Mouse (Mus musculus) adrenal gland, adult 10 weeks (tissue): Measurements from ENCODE around the gene Vmn1r55. TPM values are rescaled to one million over a fixed set of nuclear protein-coding genes. Genes with fewer than 3 reads are reported as not detected.

ENCODE experiments used
- polyA plus RNA-seq: library from polyadenylated mRNA; stranded (reverse); fragments of 350-450 nt; fragmentation: Illumina TruSeq; extraction: RNeasy Lipid Tissue Mini Kit (QIAGEN cat#74804); gene quantifications from one replicate; pipeline ENCODE4 v1.2.3, GENCODE M21; 2014; ENCODE audit warnings: low read depth, low replicate concordance

Vmn1r55 gene
- polyA plus RNA-seq: not detected

GRCm38 (mm10) chr7:5149570-5149969, at the start of gene Vmn1r55:
Gene Vmn1r55, minus strand, starts transcription at chr7:5149670.

GRCm38 (mm10) chr7:5196647-5197046, 47.2 kb upstream of the Vmn1r55 start, which contains the start of gene Vmn1r56:
Gene Vmn1r56, minus strand, starts transcription at chr7:5196747.

GRCm38 (mm10) chr7:5125549-5126406, 23.7 kb downstream of the Vmn1r55 start, which contains the start of gene Rasl2-9:
Gene Rasl2-9, minus strand, starts transcription at chr7:5125950.

GRCm38 (mm10) chr7:5116850-5117249, 32.6 kb downstream of the Vmn1r55 start, which contains the start of gene Rfpl4:
Gene Rfpl4, minus strand, starts transcription at chr7:5116950.

GRCm38 (mm10) chr7:5080010-5080751, 69.3 kb downstream of the Vmn1r55 start, which contains the start of gene Epn1:
Gene Epn1, plus strand, starts transcription at chr7:5080235.

Other genes starting within 250 kb of the Vmn1r55 start
- not detected for gene Gm36210, start 243.2 kb downstream of the Vmn1r55 start, polyA plus RNA-seq
- not detected for gene Zfp628, start 234.5 kb downstream of the Vmn1r55 start, polyA plus RNA-seq
- gene Nat14, start 227.6 kb downstream of the Vmn1r55 start, polyA plus RNA-seq: 1.2 TPM
- gene Ssc5d, start 223.9 kb downstream of the Vmn1r55 start, polyA plus RNA-seq: not detected
- gene Sbk2, start 185.3 kb downstream of the Vmn1r55 start, polyA plus RNA-seq: not detected
- gene Sbk3, start 178.5 kb downstream of the Vmn1r55 start, polyA plus RNA-seq: not detected
- gene Zfp579, start 153.5 kb downstream of the Vmn1r55 start, polyA plus RNA-seq: 7.5 TPM
- gene Zfp524, start 135.3 kb downstream of the Vmn1r55 start, polyA plus RNA-seq: not detected
- 12.4 TPM for gene Fiz1, start 135.0 kb downstream of the Vmn1r55 start, polyA plus RNA-seq
- gene Gm44973, start 134.2 kb downstream of the Vmn1r55 start, polyA plus RNA-seq: not detected
- 4.8 TPM for gene Zfp865, start 129.3 kb downstream of the Vmn1r55 start, polyA plus RNA-seq
- not detected for gene Ccdc106, start 129.1 kb downstream of the Vmn1r55 start, polyA plus RNA-seq
- 4.7 TPM for gene 4632433K11Rik, start 115.6 kb downstream of the Vmn1r55 start, polyA plus RNA-seq
- gene Zfp784, start 111.2 kb downstream of the Vmn1r55 start, polyA plus RNA-seq: 3.0 TPM
- gene Zfp580, start 98.1 kb downstream of the Vmn1r55 start, polyA plus RNA-seq: 0.58 TPM
- 12.6 TPM for gene U2af2, start 87.5 kb downstream of the Vmn1r55 start, polyA plus RNA-seq
- gene Epn1, start 69.4 kb downstream of the Vmn1r55 start, polyA plus RNA-seq: 2.2 TPM
- gene Rfpl4, start 32.7 kb downstream of the Vmn1r55 start, polyA plus RNA-seq: not detected
- 1.5 TPM for gene Rasl2-9, start 23.7 kb downstream of the Vmn1r55 start, polyA plus RNA-seq
- gene Vmn1r56, start 47.1 kb upstream of the Vmn1r55 start, polyA plus RNA-seq: not detected
- gene Vmn1r57, start 68.8 kb upstream of the Vmn1r55 start, polyA plus RNA-seq: not detected
- gene Gm5065, start 200.9 kb upstream of the Vmn1r55 start, polyA plus RNA-seq: not detected
- gene Nlrp2, start 201.4 kb upstream of the Vmn1r55 start, polyA plus RNA-seq: not detected